Mouse (Mus musculus) heart, postnatal 0 days (tissue): ENCODE data around the gene Tbx21.

Experiments used
- CTCF ChIP-seq: IDR thresholded peaks from 2 replicates; pipeline ENCODE4 v1.5.1; 2016; ENCODE audit warnings: antibody characterized with exemption, control low read depth, low read depth
- EP300 ChIP-seq: IDR thresholded peaks from 2 replicates; pipeline ENCODE4 v1.6.1; 2016; ENCODE audit warnings: antibody characterized with exemption, low read depth

GRCm38 (mm10) chr11:97120221-97120620, 5.1 kb upstream of the Tbx21 start:
- TF ChIP-seq CTCF (no peak), EP300 (no peak)
